9 mouse cellular contexts compared by ENCODE assay signal in genomic region chr2:21367345-21368111, GRCm38 (mm10). TPM values are rescaled to one million over a fixed set of nuclear protein-coding genes. Genes with fewer than 3 reads are reported as not detected.
DNase-seq lines count a peak whose midpoint lies in the region; ATAC-seq lines count a peak whose summit lies in the region.
"Had no signal": no experiment of that assay in that cellular context is flagged by ENCODE, and none has a peak within 500 bp of the region (broad histone marks: within the 10 kb centered on the region; RNA-seq: fewer than 3 reads in every experiment).

TSS of gene Gpr158 (plus strand) at chr2:21367542.

- DNase-seq in adrenal gland, postnatal 14 days: peak; percentile 92
- peak; percentile 92 for DNase-seq in embryo, embryonic 11 days
- peak; percentile 89 for DNase-seq in left cerebral cortex, adult 8-10 months (ENCODE audit: low spot score in 2 of 2)
- peak; percentile 89 to 91 for DNase-seq in right cerebral cortex, postnatal 36 days (ENCODE audit: low spot score in 2 of 2)

- H3K4me1 ChIP-seq in intestine, embryonic 15.5 days (replicated peaks): no peaks in the 10 kb centered on the region
- H3K4me1 ChIP-seq: liver, embryonic 15.5 days had no signal

- H3K4me3 ChIP-seq in intestine, embryonic 15.5 days (replicated peaks): peak within 1 kb of the TSS; percentile 39
- H3K4me3 ChIP-seq: liver, embryonic 15.5 days had no signal

- peaks cover 19% of the 10 kb centered on the region for H3K27me3 ChIP-seq in intestine, embryonic 15.5 days (replicated peaks)

- peak within 1 kb of the TSS; percentile 67 for H3K4me2 ChIP-seq in intestine, embryonic 15.5 days (replicated peaks)
- H3K4me2 ChIP-seq: liver, embryonic 15.5 days had no signal

- H3K9me3 ChIP-seq in intestine, embryonic 15.5 days: no peaks in the 10 kb centered on the region
- H3K9me3 ChIP-seq: liver, embryonic 15.5 days had no signal

- no peaks in the 10 kb centered on the region for H3K36me3 ChIP-seq in intestine, embryonic 15.5 days
- H3K36me3 ChIP-seq: liver, embryonic 15.5 days had no signal

- no peak within 1 kb of the TSS for H3K27ac ChIP-seq in intestine, embryonic 15.5 days
- H3K27ac ChIP-seq: liver, embryonic 15.5 days had no signal

- no peak within 1 kb of the TSS for H3K9ac ChIP-seq in intestine, embryonic 15.5 days
- H3K9ac ChIP-seq: liver, embryonic 15.5 days had no signal

- WGBS in intestine, embryonic 15.5 days: 4% methylated on average over 43 of the region's 43 CpGs

- peak; percentile 89 for ATAC-seq in granulocyte monocyte progenitor cell, adult 5-6 weeks (replicated peaks; ENCODE audit: poor library complexity, severe bottlenecking)
- ATAC-seq in intestine, embryonic 15.5 days: peak; percentile 94
- peak; percentile 85 for ATAC-seq in megakaryocyte-erythroid progenitor cell, adult 5-6 weeks (replicated peaks; ENCODE audit: low FRiP score, low TSS enrichment, poor library complexity, severe bottlenecking)
- no peak for ATAC-seq in erythroblast, adult 5-6 weeks (replicated peaks; ENCODE audit: low FRiP score, poor library complexity, severe bottlenecking)

RNA-seq across cellular contexts. Expression of gene Gpr158, which starts in this region (rescaled TPM):
- 0.67 and 1.1 TPM in 2 replicates for total RNA-seq in adrenal gland, postnatal 14 days (2021)
- total RNA-seq in granulocyte monocyte progenitor cell, adult 5-6 weeks (2014; fragmentation: Nextera tagmentation): not detected in 2 replicates
- not detected in 2 replicates for total RNA-seq in granulocyte monocyte progenitor cell, adult 5-6 weeks (2017)
- 0.03 and 0.05 TPM in 2 replicates for polyA plus RNA-seq in intestine, embryonic 15.5 days (2015; fragmentation: Nextera tagmentation; extraction: Ambion mirVana)
- 100 to 1,000 TPM; 105 to 124 (median 114) TPM for total RNA-seq in left cerebral cortex, adult 8-10 months (2022)
- total RNA-seq in megakaryocyte-erythroid progenitor cell, adult 5-6 weeks (2014; fragmentation: Nextera tagmentation): not detected in 2 replicates
- not detected in 2 replicates for total RNA-seq in megakaryocyte-erythroid progenitor cell, adult 5-6 weeks (2017)
- not detected in 2 replicates for total RNA-seq in erythroblast, adult 5-6 weeks (2015; ENCODE audit: low replicate concordance)
- not detected in 2 replicates for total RNA-seq in erythroblast, adult 5-6 weeks (2017; ENCODE audit: low replicate concordance)
- polyA plus RNA-seq: liver, embryonic 15.5 days had no signal

Comparison
In these comparisons a context has a peak if more than half of its experiments do, and no peak if none do; other contexts are left out.
1. RNA of gene Gpr158 (total RNA-seq): 105 to 124 TPM in left cerebral cortex, adult 8-10 months; 0.67 to 1.1 TPM in adrenal gland, postnatal 14 days, not detected in granulocyte monocyte progenitor cell, adult 5-6 weeks, not detected in megakaryocyte-erythroid progenitor cell, adult 5-6 weeks and not detected in erythroblast, adult 5-6 weeks; every median in the first group is over 10 times any median in the second.
2. Peak in ATAC-seq in granulocyte monocyte progenitor cell, adult 5-6 weeks; RNA of the gene not detected or under 1 TPM.
3. Peak in ATAC-seq, H3K4me3 ChIP-seq and H3K4me2 ChIP-seq in intestine, embryonic 15.5 days; RNA of the gene not detected or under 1 TPM.
4. Peak in ATAC-seq in megakaryocyte-erythroid progenitor cell, adult 5-6 weeks; RNA of the gene not detected or under 1 TPM.
5. Peak in every context shown above with its lines, with median percentiles within 50 percentile points of each other: DNase-seq.